Mouse (Mus musculus): ENCODE measurements around the gene Tnks2. TPM values are rescaled to one million over a fixed set of nuclear protein-coding genes. Genes with fewer than 3 reads are reported as not detected.
"Not testable (repeated sequence)": the region's sequence is repeated elsewhere in the genome, so short reads cannot be mapped to it uniquely, and the experiment has no call there.

Gene Tnks2
- polyA plus RNA-seq, 1 experiment from 2014 or later, result 71.7 TPM

DNA sequence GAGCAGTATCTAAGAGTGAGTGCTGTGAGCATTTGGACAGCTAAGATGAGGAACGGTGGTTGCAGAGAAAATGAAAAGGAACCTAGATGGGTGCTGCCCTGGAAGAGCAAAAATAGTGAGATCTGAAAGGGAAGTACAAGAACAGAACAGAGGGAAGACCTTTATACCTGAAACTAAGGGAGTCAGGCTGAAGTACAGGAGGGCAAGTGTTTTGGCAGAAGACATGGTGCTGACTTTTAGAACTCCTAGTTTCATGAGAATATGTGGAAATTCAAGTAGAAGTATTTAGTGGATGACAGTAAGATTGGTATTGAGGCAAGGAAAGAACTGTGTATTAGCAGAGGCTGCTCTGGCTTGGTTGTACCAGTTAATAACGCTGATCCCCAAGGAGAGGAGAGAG, 19.8 kb downstream of the Tnks2 start:
- Histone ChIP-seq H3K9ac (ENCODE audit: low read length) (no peak overlapping the region), H3K4me2 (ENCODE audit: low read length) (no peak overlapping the region), H3K27me3 (ENCODE audit: control insufficient read depth, insufficient read depth, low read length) (no peaks in the 10 kb centered on the region), H3K9me3 (ENCODE audit: control insufficient read depth, low read length) (no peaks in the 10 kb centered on the region), H3K4me3 (ENCODE audit: control insufficient read depth in 1 of 2, insufficient read depth in 1 of 2, low read depth in 1 of 2, low read length in 2 of 2) (no peak overlapping the region), H3K36me3 (ENCODE audit: control insufficient read depth, insufficient read depth, low read length) (peaks cover 96% of the 10 kb centered on the region), H3K27ac (replicated peaks in 1 of 2; ENCODE audit: control insufficient read depth in 1 of 2, insufficient read depth in 1 of 2, low read depth in 2 of 2, low read length in 2 of 2) (no peak overlapping the region), H3K4me1 (ENCODE audit: control insufficient read depth in 2 of 2, insufficient read depth in 2 of 2, low read length in 2 of 2) (no peaks in the 10 kb centered on the region)
- WGBS, result 96% methylated on average over 2 of the region's 2 CpGs
- ATAC-seq (ENCODE audit: insufficient number of reproducible peaks, insufficient read depth, low FRiP score, low read depth), result no peak

DNA sequence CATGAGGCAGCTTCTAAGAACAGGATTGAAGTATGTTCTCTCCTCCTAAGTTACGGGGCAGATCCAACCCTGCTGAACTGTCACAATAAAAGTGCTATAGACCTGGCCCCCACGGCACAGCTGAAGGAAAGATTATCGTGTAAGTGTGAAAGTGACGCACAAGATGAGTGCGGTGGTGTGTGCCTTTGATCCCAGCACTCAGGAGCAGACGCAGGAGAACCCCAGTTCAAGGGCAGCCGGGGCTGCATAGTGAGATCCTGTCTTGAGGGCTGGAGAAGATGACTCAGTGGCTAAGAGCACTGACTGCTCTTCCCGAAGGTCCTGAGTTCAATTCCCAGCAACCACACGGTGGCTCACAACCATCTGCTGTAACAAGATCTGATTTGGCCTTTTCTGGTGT, 23.8 kb downstream of the Tnks2 start:
- no peaks in the 10 kb centered on the region for H3K9me3 ChIP-seq (ENCODE audit: control insufficient read depth, low read length)
- no peaks in the 10 kb centered on the region for H3K4me1 ChIP-seq (ENCODE audit: control insufficient read depth in 2 of 2, insufficient read depth in 2 of 2, low read length in 2 of 2)
- no peak overlapping the region for H3K27ac ChIP-seq (replicated peaks in 1 of 2; ENCODE audit: control insufficient read depth in 1 of 2, insufficient read depth in 1 of 2, low read depth in 2 of 2, low read length in 2 of 2)
- H3K4me2 ChIP-seq (ENCODE audit: low read length), result no peak overlapping the region
- no peak overlapping the region for H3K4me3 ChIP-seq (ENCODE audit: control insufficient read depth in 1 of 2, insufficient read depth in 1 of 2, low read depth in 1 of 2, low read length in 2 of 2)
- peaks cover 98% of the 10 kb centered on the region for H3K36me3 ChIP-seq (ENCODE audit: control insufficient read depth, insufficient read depth, low read length)
- WGBS, result 74% methylated on average over 9 of the region's 9 CpGs
- H3K9ac ChIP-seq (ENCODE audit: low read length), result no peak overlapping the region
- H3K27me3 ChIP-seq (ENCODE audit: control insufficient read depth, insufficient read depth, low read length), result no peaks in the 10 kb centered on the region
- no peak for ATAC-seq (ENCODE audit: insufficient number of reproducible peaks, insufficient read depth, low FRiP score, low read depth)

DNA sequence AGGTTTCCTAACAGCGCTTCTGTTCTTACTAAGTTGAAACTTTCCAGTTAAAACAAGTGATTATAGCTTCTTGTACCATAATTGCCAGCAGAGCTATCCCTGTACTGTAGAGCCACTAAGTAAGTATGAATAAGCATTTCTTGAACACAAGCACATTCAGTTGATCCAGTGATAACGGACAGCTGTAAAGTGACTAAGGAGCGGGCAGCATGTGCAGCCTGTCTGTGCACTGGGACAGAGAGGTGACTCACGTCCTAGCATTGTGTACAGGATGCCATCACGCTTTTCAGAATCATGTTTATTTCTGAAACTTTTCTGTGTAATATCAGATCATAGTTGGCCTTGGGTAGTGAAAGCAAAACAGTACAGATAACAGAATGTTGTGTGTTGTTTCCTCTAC, 26.4 kb downstream of the Tnks2 start:
- Histone ChIP-seq H3K4me2 (ENCODE audit: low read length) (no peak overlapping the region), H3K27ac (replicated peaks in 1 of 2; ENCODE audit: control insufficient read depth in 1 of 2, insufficient read depth in 1 of 2, low read depth in 2 of 2, low read length in 2 of 2) (no peak overlapping the region), H3K27me3 (ENCODE audit: control insufficient read depth, insufficient read depth, low read length) (no peaks in the 10 kb centered on the region), H3K4me1 (ENCODE audit: control insufficient read depth in 2 of 2, insufficient read depth in 2 of 2, low read length in 2 of 2) (no peaks in the 10 kb centered on the region), H3K4me3 (ENCODE audit: control insufficient read depth in 1 of 2, insufficient read depth in 1 of 2, low read depth in 1 of 2, low read length in 2 of 2) (no peak overlapping the region), H3K9ac (ENCODE audit: low read length) (no peak overlapping the region), H3K36me3 (ENCODE audit: control insufficient read depth, insufficient read depth, low read length) (peaks cover 97% of the 10 kb centered on the region), H3K9me3 (ENCODE audit: control insufficient read depth, low read length) (no peaks in the 10 kb centered on the region)
- ATAC-seq (ENCODE audit: insufficient number of reproducible peaks, insufficient read depth, low FRiP score, low read depth), result no peak
- 86% methylated on average over 5 of the region's 5 CpGs for whole genome bisulfite sequencing

DNA sequence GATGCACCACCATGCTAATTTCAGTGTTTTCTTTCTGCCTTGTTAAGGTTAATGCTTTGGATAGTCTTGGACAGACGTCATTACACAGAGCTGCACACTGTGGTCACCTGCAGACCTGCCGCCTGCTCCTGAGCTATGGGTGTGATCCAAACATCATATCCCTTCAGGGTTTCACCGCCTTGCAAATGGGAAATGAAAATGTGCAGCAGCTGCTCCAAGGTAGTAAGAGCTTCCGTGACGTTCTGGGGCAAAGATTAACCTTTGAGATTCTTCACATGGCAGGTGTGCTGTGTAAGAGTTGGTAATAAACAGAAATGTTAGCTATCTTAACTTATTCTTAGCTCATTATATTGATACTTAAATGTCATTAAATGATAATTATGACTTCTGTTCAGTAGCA, 31.9 kb downstream of the Tnks2 start:
- Histone ChIP-seq H3K4me2 (ENCODE audit: low read length) (no peak overlapping the region), H3K27ac (replicated peaks in 1 of 2; ENCODE audit: control insufficient read depth in 1 of 2, insufficient read depth in 1 of 2, low read depth in 2 of 2, low read length in 2 of 2) (no peak overlapping the region), H3K36me3 (ENCODE audit: control insufficient read depth, insufficient read depth, low read length) (peaks cover 97% of the 10 kb centered on the region), H3K4me3 (ENCODE audit: control insufficient read depth in 1 of 2, insufficient read depth in 1 of 2, low read depth in 1 of 2, low read length in 2 of 2) (no peak overlapping the region), H3K4me1 (ENCODE audit: control insufficient read depth in 2 of 2, insufficient read depth in 2 of 2, low read length in 2 of 2) (no peaks in the 10 kb centered on the region), H3K27me3 (ENCODE audit: control insufficient read depth, insufficient read depth, low read length) (no peaks in the 10 kb centered on the region), H3K9me3 (ENCODE audit: control insufficient read depth, low read length) (no peaks in the 10 kb centered on the region), H3K9ac (ENCODE audit: low read length) (no peak overlapping the region)
- no peak for ATAC-seq (ENCODE audit: insufficient number of reproducible peaks, insufficient read depth, low FRiP score, low read depth)
- 87% methylated on average over 5 of the region's 5 CpGs for WGBS

DNA sequence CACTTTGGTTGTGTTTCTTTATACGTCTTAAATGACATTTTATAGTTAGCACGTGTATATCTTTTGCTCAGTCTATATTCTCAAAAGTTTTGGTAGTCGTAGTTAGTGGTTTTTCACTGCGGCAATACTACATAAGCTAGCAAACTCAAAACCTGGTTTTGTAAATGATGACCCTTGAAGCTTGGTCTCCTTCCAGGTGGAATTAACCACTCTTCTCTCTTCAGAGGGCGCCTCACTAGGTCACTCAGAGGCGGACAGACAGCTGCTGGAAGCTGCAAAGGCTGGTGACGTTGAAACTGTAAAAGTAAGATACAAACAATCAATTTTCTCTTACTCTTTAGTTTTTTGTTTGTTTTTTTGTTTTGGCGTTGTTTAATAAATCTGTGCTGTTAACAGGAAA, 33.4 kb downstream of the Tnks2 start:
- Histone ChIP-seq H3K4me3 (ENCODE audit: control insufficient read depth in 1 of 2, insufficient read depth in 1 of 2, low read depth in 1 of 2, low read length in 2 of 2) (no peak overlapping the region), H3K4me1 (ENCODE audit: control insufficient read depth in 2 of 2, insufficient read depth in 2 of 2, low read length in 2 of 2) (no peaks in the 10 kb centered on the region), H3K9me3 (ENCODE audit: control insufficient read depth, low read length) (no peaks in the 10 kb centered on the region), H3K27ac (replicated peaks in 1 of 2; ENCODE audit: control insufficient read depth in 1 of 2, insufficient read depth in 1 of 2, low read depth in 2 of 2, low read length in 2 of 2) (no peak overlapping the region), H3K27me3 (ENCODE audit: control insufficient read depth, insufficient read depth, low read length) (no peaks in the 10 kb centered on the region), H3K36me3 (ENCODE audit: control insufficient read depth, insufficient read depth, low read length) (peaks cover 97% of the 10 kb centered on the region), H3K9ac (ENCODE audit: low read length) (no peak overlapping the region), H3K4me2 (ENCODE audit: low read length) (no peak overlapping the region)
- ATAC-seq (ENCODE audit: insufficient number of reproducible peaks, insufficient read depth, low FRiP score, low read depth), result no peak
- WGBS, result 84% methylated on average over 8 of the region's 8 CpGs

DNA sequence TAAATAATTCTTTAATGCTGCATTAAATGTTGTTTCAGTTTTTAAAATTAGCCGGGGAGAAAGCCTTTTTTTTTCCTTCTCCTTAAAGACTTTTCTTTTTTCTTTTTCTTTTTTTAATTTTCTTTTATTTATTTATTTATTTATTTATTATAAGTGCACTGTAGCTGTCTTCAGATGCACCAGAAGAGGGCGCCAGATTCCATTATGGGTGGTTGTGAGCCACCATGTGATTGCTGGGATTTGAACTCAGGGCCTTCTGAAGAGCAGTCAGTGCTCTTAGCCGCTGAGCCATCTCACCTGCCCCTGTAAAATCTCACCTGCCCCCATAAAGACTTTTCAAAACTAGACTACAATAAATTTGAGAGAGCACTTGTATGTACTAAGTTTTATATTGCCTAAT, 34.6 kb downstream of the Tnks2 start:
- H3K4me1 ChIP-seq (ENCODE audit: control insufficient read depth in 2 of 2, insufficient read depth in 2 of 2, low read length in 2 of 2); H3K9me3 ChIP-seq (ENCODE audit: control insufficient read depth, low read length); ATAC-seq (ENCODE audit: insufficient number of reproducible peaks, insufficient read depth, low FRiP score, low read depth); H3K4me3 ChIP-seq (ENCODE audit: control insufficient read depth in 1 of 2, insufficient read depth in 1 of 2, low read depth in 1 of 2, low read length in 2 of 2); H3K27me3 ChIP-seq (ENCODE audit: control insufficient read depth, insufficient read depth, low read length); H3K4me2 ChIP-seq (ENCODE audit: low read length); H3K27ac ChIP-seq (replicated peaks in 1 of 2; ENCODE audit: control insufficient read depth in 1 of 2, insufficient read depth in 1 of 2, low read depth in 2 of 2, low read length in 2 of 2); H3K9ac ChIP-seq (ENCODE audit: low read length): not testable (repeated sequence)
- 81% methylated on average over 3 of the region's 3 CpGs for WGBS
- peaks cover 96% of the 10 kb centered on the region for H3K36me3 ChIP-seq (ENCODE audit: control insufficient read depth, insufficient read depth, low read length)

DNA sequence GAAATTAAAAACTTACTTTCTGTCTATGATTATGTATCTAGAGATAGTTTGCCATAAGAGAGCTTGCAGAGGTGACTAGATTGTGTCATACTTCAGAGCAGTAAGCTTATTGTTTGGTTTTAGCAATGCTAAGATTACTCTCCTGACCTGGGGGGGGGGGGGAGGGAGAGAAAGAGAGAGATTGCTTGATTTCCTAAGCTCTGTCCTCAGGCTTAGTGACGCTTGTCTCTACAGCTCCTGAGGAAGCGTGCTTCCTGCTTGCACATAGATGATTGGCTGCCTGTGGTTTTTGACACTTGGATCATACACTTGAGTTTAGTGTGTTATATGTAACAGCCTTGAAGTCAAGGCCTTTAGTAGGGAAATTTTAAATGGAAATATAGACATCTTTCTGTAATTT, 40.6 kb downstream of the Tnks2 start:
- H3K4me3 ChIP-seq (ENCODE audit: control insufficient read depth in 1 of 2, insufficient read depth in 1 of 2, low read depth in 1 of 2, low read length in 2 of 2), result no peak overlapping the region
- H3K27ac ChIP-seq (replicated peaks in 1 of 2; ENCODE audit: control insufficient read depth in 1 of 2, insufficient read depth in 1 of 2, low read depth in 2 of 2, low read length in 2 of 2), result no peak overlapping the region
- ATAC-seq (ENCODE audit: insufficient number of reproducible peaks, insufficient read depth, low FRiP score, low read depth), result no peak
- no peaks in the 10 kb centered on the region for H3K27me3 ChIP-seq (ENCODE audit: control insufficient read depth, insufficient read depth, low read length)
- no peaks in the 10 kb centered on the region for H3K9me3 ChIP-seq (ENCODE audit: control insufficient read depth, low read length)
- H3K4me1 ChIP-seq (ENCODE audit: control insufficient read depth in 2 of 2, insufficient read depth in 2 of 2, low read length in 2 of 2), result peaks cover 2 to 14% of the 10 kb centered on the region in 2 experiments; a peak in 3 of 4 replicates
- H3K9ac ChIP-seq (ENCODE audit: low read length), result no peak overlapping the region
- H3K4me2 ChIP-seq (ENCODE audit: low read length), result no peak overlapping the region
- H3K36me3 ChIP-seq (ENCODE audit: control insufficient read depth, insufficient read depth, low read length), result peaks cover 96% of the 10 kb centered on the region
- 79% methylated on average over 2 of the region's 2 CpGs for WGBS

DNA sequence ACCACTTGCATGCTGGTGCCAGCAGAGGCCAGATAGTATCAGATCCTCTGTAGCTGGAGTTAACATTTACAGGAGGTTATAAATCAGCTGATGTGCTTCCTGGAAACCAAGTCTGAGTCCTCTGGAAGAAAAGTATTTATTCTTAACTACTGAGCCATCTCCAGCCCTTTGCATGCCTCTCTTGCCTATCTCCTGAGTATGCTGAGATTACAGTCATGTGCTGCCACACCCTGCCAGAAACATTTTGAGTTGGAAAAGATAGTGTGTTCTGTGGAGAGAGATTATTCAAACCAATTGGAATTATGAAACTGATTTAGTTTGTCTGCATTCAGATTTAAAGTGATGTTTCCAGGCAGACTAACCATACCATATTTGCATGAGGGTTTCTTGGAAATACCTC, 43.3 kb downstream of the Tnks2 start:
- H3K27ac ChIP-seq (replicated peaks in 1 of 2; ENCODE audit: control insufficient read depth in 1 of 2, insufficient read depth in 1 of 2, low read depth in 2 of 2, low read length in 2 of 2), result 0 out of 4 replicates have a peak overlapping the region, but pooled peaks of 1 of the 2 experiments have one; percentile 9
- no peak overlapping the region for H3K9ac ChIP-seq (ENCODE audit: low read length)
- ATAC-seq (ENCODE audit: insufficient number of reproducible peaks, insufficient read depth, low FRiP score, low read depth), result no peak
- no peaks in the 10 kb centered on the region for H3K9me3 ChIP-seq (ENCODE audit: control insufficient read depth, low read length)
- no peak overlapping the region for H3K4me3 ChIP-seq (ENCODE audit: control insufficient read depth in 1 of 2, insufficient read depth in 1 of 2, low read depth in 1 of 2, low read length in 2 of 2)
- H3K36me3 ChIP-seq (ENCODE audit: control insufficient read depth, insufficient read depth, low read length), result peaks cover 96% of the 10 kb centered on the region
- H3K4me1 ChIP-seq (ENCODE audit: control insufficient read depth in 2 of 2, insufficient read depth in 2 of 2, low read length in 2 of 2), result peaks cover 2 to 14% of the 10 kb centered on the region in 2 experiments; a peak in 3 of 4 replicates
- no peaks in the 10 kb centered on the region for H3K27me3 ChIP-seq (ENCODE audit: control insufficient read depth, insufficient read depth, low read length)
- no peak overlapping the region for H3K4me2 ChIP-seq (ENCODE audit: low read length)
